Mouse (Mus musculus) liver, adult 2 months (tissue): Measurements from ENCODE around the gene Prcd.

Experiments
- CTCF ChIP-seq: fragments of 200-500 bp; IDR thresholded peaks from 2 replicates; pipeline ENCODE4 v1.5.1; 2011; ENCODE audit warnings: low read depth, low read length, control low read depth
- POLR2A ChIP-seq: fragments of 200-500 bp; IDR thresholded peaks from 2 replicates; pipeline ENCODE4 v1.6.1; 2011; ENCODE audit warnings: low read length, control low read depth; ENCODE audit not compliant: insufficient read depth; ENCODE audit errors: extremely low read depth

- no peak for TF ChIP-seq POLR2A
- TF ChIP-seq CTCF: no peak
Measured at GRCm38 (mm10) chr11:116701377-116701841, 48.1 kb downstream of the Prcd start.
